Mouse (Mus musculus) testis, postnatal 10 days (tissue): ENCODE results near the gene Myo1a.

Experiments used
- DNase-seq: peaks from one replicate; pipeline ENCODE4 v3.0.0; 2021; ENCODE audit warnings: low spot score

Gene Myo1a

DNA sequence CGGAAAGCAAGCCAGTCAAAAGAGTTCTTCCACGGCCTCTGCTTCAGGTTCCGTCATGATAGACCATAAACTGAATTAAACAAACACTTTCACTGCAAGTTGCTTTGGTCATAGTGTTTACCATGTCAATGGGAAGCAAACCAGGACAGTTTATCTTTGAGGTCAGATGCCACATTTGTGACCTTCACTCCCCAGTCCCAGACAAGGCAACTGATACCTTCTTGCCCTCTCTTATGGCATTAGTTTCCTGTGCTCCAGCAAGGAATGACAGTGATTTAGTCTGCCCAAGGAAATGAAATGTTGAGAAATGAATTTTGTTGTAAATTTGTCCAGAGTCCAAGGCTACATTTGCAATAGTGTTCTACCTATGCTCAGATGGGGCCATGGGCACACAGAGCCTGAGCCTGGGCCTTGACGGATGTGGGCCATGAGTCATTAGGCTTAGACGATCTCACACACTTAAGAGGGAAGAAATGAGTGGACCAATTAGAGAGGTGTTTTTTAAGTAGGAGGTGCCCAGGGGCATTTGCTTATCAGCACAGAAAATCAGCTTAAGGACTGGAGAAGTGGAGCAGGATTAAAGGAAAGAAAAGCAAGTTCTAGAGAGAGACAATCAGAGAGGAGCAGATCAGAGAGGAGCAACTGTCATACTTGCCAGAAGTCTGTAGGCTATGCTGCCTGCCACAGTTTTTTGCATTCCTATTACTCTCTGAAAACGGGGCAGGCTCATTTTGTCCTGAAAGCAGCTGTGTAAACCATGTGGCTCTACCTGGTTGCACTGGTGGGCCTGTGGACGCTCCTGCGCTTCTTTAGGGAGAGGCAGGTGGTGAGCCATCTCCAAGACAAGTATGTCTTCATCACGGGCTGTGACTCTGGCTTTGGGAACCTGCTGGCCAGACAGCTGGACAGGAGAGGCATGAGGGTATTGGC lies 54.5 kb downstream of the Myo1a start, which contains the start of the genes Rdh1 and Rdh16f1:
Rdh1 (plus strand) TSS at position 541 of the 930 bp plus-strand sequence.
Rdh16f1 (plus strand) TSS at position 607 of the 930 bp plus-strand sequence.
- peak; percentile 29 for DNase-seq

DNA sequence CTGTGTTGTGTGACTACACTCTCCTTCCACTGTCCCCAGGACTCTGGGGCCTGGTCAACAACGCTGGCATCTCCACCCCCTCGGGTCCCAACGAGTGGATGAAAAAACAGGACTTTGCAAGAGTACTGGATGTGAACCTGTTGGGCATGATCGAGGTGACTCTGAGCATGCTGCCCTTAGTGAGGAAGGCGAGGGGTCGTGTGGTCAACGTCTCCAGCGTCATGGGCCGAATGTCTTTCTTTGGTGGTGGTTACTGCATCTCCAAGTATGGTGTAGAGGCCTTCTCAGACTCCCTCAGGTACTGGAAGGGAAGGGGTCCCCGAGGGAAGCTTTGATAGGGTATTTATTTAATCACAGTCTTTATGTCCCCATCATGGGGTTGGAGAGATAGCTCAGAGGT lies 58.0 kb downstream of the Myo1a start:
- peak; percentile 22 for DNase-seq

DNA sequence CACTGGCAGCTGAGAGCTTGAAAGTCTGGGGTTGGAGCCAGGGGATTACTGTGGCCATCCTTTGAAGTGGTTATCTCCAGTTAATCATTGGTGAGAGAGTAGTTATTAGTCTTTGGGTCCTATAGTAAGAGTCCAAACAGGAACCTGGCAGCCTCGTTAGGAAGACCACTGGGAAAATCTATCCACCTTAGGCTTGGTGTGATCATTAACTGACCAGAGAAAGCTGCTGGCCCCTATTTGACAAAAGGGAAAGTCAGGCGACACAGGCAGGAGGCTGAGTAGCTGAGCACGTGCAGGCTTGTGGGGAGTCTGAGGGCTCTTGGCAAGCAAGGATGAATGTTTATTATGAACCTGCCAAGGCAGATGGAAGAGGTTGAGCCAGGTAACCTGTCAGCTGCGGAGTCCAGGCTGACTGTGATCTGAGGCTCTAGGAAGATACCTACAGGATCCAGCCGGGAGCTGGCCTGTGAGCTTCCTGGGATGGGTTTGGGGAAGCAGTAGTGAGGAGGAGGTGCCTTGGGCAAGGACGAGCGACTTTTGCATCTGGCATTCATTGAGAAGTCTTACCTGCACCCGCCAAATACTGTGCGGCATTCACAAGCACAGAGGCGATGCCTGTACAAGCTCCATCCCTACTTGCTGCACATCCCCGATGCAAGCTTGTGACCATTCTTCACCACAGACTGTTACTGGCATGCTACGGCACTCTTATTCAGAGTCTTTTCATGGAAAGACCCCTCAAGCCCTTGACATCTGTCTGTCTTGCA lies 59.1 kb downstream of the Myo1a start:
- peak; percentile 33 for DNase-seq

DNA sequence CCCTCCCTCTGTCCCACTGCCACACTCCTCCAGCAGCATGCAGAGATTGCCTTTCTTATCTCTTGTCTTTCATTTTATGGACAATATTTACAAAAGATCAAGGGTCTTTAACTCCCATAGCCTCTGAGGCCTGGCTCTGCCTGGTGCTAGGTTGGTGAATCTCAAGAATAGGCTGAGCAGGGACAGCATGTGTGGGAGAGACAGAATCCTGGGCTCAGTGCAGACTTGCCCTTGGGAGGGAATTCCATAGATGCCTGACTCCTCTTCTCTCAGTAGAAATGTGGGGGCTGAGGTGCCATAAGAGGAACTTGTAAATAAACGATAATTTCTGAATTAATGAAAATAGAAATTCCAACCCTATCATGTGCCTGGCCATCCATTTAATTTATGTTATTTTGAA lies 61.6 kb downstream of the Myo1a start:
- peak; percentile 37 for DNase-seq
